Mouse (Mus musculus): ENCODE measurements around the gene Ilf2. TPM values are rescaled to one million over a fixed set of nuclear protein-coding genes. Genes with fewer than 3 reads are reported as not detected.

Ilf2 gene
- 102 TPM for polyA plus RNA-seq (2017; shearing (Covaris generic))

GRCm38 (mm10) chr3:90475831-90476611 is at the start of gene Ilf2:
Gene Ilf2, plus strand, starts transcription at chr3:90476126.

GRCm38 (mm10) chr3:90433381-90434020 is 42.4 kb upstream of the Ilf2 start, which contains the start of gene Ints3:
Gene Ints3, minus strand, starts transcription at chr3:90433622.

DNA sequence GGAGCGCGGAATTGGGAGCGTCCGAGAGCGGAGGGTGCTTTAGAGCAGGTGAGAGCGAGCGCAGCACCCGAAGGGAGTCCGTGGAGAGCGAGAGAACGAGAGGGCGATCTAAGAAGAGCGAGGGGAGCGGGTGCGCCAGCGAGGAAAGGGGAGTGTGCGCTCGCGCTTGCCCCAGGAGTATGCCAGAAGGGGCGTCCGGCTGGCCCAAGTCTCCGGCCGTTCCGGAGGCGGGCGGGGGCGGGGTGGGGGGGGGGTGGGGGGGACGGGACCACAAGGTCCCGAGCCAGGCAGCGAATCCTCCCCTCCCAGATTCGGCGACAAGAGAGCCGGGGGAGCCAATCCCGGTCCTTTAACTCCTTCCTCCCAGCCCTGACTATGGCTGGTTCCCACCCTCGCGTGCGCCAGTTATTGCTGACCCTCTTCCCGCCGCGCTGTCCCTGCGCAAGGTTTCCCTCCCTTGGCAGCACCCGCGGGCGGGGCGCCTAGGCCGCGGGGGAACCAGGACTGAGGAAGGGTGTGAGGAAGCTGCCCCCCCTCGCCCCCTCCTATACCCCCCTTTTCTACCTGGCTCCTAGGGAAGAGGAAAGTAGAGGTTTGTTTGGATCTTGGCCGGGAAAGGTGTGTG is 10.1 kb upstream of the Ilf2 start, which contains the start of gene Npr1:
Npr1 (minus strand) TSS at position 181 of the 625 bp plus-strand sequence.

DNA sequence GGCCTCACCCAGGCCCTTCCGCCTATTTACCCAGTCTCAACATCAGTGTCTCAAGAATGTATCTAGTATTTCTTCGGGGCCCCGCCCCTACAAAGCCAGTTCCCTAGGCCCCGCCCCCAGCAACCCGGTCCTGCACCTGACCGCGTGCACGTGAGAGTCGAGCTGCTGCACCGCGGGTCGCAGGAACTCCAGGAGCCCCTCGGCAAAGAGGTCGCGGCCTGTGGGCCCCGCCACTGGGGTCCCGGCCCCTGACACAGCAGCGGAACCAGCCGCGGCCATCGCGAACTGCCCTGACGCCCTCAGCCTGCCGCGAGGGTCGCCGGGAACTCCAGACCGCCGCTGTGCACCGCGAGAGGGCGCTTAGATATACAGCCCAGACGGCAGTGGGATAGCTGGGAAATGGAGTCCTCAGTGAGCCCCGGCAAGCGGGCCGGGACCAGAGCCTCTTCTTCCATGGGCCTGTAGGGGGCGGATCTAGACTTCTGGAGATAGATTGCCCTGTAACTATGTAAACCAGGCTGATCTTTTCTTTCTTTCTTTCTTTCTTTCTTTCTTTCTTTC is 14.8 kb downstream of the Ilf2 start, which contains the start of gene Snapin:
Snapin (minus strand) TSS at position 338 of the 561 bp plus-strand sequence.

DNA sequence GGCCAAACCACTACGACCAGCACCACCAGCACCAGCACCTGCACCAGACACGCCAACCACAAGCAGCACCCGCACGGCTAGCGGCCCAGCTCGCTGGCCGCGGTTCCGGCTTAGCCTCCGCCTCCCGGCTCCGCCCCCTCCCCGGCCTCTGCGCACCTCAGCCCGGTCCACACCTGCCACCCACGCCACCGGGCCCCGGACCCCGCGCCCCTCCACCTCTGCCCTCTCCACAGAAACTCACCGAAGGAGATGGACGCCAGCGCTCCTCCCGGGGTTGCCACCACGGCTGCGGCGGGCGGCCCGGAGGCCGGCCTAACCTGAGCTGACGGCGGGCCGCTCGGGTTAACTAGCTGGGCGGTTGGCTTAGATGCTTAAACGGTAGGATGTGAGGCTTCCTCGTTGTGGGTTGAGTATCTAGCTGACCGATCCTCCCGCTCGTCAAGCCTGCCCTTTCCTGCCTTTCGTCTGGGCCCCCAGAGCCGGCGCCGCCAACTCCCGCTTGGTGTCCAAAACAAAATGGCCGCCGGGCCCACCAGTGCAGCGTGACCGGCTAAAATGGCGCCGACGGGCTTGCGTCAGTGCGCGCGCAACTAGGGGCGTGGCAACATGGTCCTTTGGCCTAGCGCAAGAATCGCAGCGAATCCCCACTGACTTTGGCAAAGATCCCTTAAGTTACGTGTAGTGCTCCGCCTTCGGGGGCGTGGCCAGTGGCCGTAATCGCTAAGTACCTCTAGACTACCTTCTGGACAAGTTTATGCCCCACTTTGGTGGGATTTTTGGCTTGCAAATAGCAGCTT is 33.2 kb downstream of the Ilf2 start, which contains the start of gene Chtop:
Chtop (minus strand) TSS at position 549 of the 797 bp plus-strand sequence.

GRCm38 (mm10) chr3:90513796-90514590 is 38.1 kb downstream of the Ilf2 start, which contains the start of the genes S100a1 and S100a13:
Gene S100a1, minus strand, starts transcription at chr3:90514392.
Gene S100a13, plus strand, starts transcription at chr3:90514435.

DNA sequence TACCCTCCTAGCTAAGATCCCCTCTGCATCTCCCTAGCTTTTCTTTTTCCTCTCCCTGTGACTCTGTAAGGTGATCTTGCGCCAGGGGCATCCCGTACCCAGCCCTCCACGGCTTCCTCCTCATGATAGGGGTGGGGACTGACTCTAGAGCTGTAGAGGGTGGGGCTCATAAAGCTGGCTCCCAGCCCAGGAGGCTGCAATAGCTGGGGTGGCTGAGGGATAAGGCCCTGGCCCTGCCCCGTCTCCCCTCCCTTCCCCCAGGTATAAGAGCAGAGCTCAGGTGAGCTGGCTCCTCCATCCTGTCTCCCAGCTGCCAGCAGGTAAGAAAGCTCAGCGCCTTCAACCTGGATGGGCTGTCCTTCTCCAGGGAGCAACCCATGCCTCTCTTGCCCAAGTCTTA is 50.7 kb downstream of the Ilf2 start, which contains the start of gene S100a14:
S100a14 (plus strand) TSS at position 277 of the 400 bp plus-strand sequence.

DNA sequence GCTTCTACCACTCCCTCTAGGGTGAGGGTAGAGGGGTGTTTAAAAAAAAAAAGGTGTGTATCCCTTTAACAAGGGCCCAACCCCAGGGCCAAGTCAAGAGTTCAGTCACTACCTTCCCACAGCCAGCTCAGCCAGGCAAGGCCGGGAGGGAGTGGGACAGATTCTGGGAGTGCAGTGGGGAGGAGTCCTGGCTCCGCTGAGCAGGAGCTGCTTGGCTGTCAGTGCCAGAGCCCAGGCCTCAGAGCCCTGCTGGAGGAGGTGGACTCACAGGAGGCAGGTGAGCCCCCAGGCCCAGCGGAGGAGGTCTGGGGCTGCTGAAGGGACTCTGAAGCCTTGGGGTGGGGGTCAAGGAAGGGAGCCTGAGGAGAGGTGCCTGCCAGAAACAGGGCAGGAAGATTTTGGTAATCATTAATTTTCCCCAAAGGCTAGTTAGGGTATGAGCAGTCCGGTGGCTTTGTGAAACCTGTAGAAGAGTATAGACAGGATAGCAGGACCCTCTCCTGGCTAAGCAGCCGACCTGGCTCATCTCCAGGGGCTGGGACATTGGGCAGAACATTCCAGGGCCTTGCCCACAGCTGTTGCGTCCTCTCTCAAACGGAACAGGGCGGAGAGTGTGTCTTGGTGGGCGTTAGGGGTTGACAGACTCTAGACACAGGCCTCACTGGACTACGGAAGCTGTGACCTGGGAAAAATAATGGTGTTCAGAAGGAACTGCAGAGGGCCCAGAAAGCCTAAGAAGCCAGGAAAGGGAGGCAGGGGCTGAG is 61.4 kb downstream of the Ilf2 start, which contains the start of gene S100a16:
S100a16 (plus strand) TSS at position 114 of the 764 bp plus-strand sequence.

Other genes with a start within 250 kb of the Ilf2 start
- gene Jtb, start 244.5 kb upstream of the Ilf2 start, polyA plus RNA-seq (2017; shearing (Covaris generic)): 162 TPM
- not detected for gene Creb3l4, start 232.6 kb upstream of the Ilf2 start, polyA plus RNA-seq (2017; shearing (Covaris generic))
- 2.1 TPM for gene Slc39a1, start 228.0 kb upstream of the Ilf2 start, polyA plus RNA-seq (2017; shearing (Covaris generic))
- 107 TPM for gene Crtc2, start 222.0 kb upstream of the Ilf2 start, polyA plus RNA-seq (2017; shearing (Covaris generic))
- gene Dennd4b, start 210.9 kb upstream of the Ilf2 start, polyA plus RNA-seq (2017; shearing (Covaris generic)): 53.6 TPM
- gene Gatad2b, start 182.9 kb upstream of the Ilf2 start, polyA plus RNA-seq (2017; shearing (Covaris generic)): 12.1 TPM
- gene Slc27a3, start 86.2 kb upstream of the Ilf2 start, polyA plus RNA-seq (2017; shearing (Covaris generic)): 0.49 TPM
- gene Ints3, start 42.5 kb upstream of the Ilf2 start, polyA plus RNA-seq (2017; shearing (Covaris generic)): 34.7 TPM
- not detected for gene Npr1, start 10.3 kb upstream of the Ilf2 start, polyA plus RNA-seq (2017; shearing (Covaris generic))
- 107 TPM for gene Snapin, start 14.9 kb downstream of the Ilf2 start, polyA plus RNA-seq (2017; shearing (Covaris generic))
- gene Chtop, start 33.4 kb downstream of the Ilf2 start, polyA plus RNA-seq (2017; shearing (Covaris generic)): 166 TPM
- 3.4 TPM for gene S100a1, start 38.3 kb downstream of the Ilf2 start, polyA plus RNA-seq (2017; shearing (Covaris generic))
- gene S100a13, start 38.3 kb downstream of the Ilf2 start, polyA plus RNA-seq (2017; shearing (Covaris generic)): 133 TPM
- not detected for gene S100a14, start 50.7 kb downstream of the Ilf2 start, polyA plus RNA-seq (2017; shearing (Covaris generic))
- 0.30 TPM for gene S100a16, start 61.1 kb downstream of the Ilf2 start, polyA plus RNA-seq (2017; shearing (Covaris generic))
- 1.3 TPM for gene S100a3, start 84.5 kb downstream of the Ilf2 start, polyA plus RNA-seq (2017; shearing (Covaris generic))
- 0.85 TPM for gene S100a2, start 114.1 kb downstream of the Ilf2 start, polyA plus RNA-seq (2017; shearing (Covaris generic))
- gene Gm42674, start 125.8 kb downstream of the Ilf2 start, polyA plus RNA-seq (2017; shearing (Covaris generic)): not detected
- 89.2 TPM for gene S100a4, start 127.6 kb downstream of the Ilf2 start, polyA plus RNA-seq (2017; shearing (Covaris generic))
- gene S100a5, start 132.4 kb downstream of the Ilf2 start, polyA plus RNA-seq (2017; shearing (Covaris generic)): not detected
- gene S100a6, start 136.8 kb downstream of the Ilf2 start, polyA plus RNA-seq (2017; shearing (Covaris generic)): 126 TPM
- gene S100a7a, start 177.9 kb downstream of the Ilf2 start, polyA plus RNA-seq (2017; shearing (Covaris generic)): not detected
- not detected for gene S100a8, start 192.9 kb downstream of the Ilf2 start, polyA plus RNA-seq (2017; shearing (Covaris generic))
- gene S100a9, start 219.6 kb downstream of the Ilf2 start, polyA plus RNA-seq (2017; shearing (Covaris generic)): not detected